Mouse (Mus musculus): ENCODE data around the gene Dab1.

DNA sequence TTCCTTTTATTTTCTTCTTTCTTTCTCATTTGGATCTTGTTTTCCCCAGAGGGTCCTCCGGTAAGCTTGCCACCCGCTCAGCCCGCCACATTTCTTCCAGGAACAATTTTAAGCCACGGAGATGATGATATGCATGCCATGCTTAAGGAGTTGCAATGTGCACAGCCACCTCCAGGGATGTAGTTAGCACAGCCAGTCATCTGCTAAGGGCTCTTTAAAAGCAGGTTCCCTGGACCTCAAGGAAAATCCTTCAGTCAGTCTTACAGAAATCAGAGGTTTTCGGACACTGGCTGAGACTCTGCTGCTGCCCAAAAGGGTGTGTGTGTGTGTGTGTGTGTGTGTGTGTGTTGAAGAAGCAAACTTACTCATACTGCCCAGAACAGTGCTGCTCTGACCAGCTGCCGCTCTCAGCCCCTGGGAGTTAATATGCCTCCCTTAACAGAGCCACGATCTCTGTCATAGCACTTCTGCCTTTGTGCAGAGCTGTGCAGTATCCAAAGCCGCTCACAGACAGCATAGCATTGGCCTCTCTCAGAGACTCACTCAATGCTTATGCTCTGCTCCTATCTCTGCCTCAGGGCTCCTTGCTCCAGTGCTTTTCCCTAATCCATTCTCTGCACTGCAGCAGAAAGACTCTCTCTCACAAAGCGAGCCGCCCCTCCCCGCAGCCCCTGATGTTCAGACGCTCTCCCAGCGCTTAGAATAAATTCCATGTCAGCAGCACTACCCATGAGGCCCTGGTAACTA, 1141.9 kb downstream of the Dab1 start:
- TF ChIP-seq EP300 (IDR thresholded peaks at IDR 0.05) (no peak), CTCF (IDR thresholded peaks at IDR 0.05) (no peak)
